Mouse (Mus musculus): ENCODE data around the gene Sf3b5. TPM values are rescaled to one million over a fixed set of nuclear protein-coding genes. Genes with fewer than 3 reads are reported as not detected.

The Sf3b5 gene
- 22.1 and 60.7 TPM in 2 replicates for polyA plus RNA-seq (2012; rRNA removed; ENCODE audit: low replicate concordance)

GRCm38 (mm10) chr10:13005043-13005442 is at the start of gene Sf3b5:
Gene Sf3b5, plus strand, starts transcription at chr10:13005343.

GRCm38 (mm10) chr10:12964151-12965075 is 40.7 kb upstream of the Sf3b5 start, which contains the start of gene Stx11:
Gene Stx11, minus strand, starts transcription at chr10:12964298.

Other genes starting within 250 kb of the Sf3b5 start
- gene Utrn, start 136.0 kb upstream of the Sf3b5 start, polyA plus RNA-seq (2012; rRNA removed; ENCODE audit: low replicate concordance): 26.6 and 35.2 TPM in 2 replicates
- 3.8 and 5.6 TPM in 2 replicates for gene Stx11, start 41.0 kb upstream of the Sf3b5 start, polyA plus RNA-seq (2012; rRNA removed; ENCODE audit: low replicate concordance)
- gene Plagl1, start 55.2 kb downstream of the Sf3b5 start, polyA plus RNA-seq (2012; rRNA removed; ENCODE audit: low replicate concordance): 16.4 and 20.5 TPM in 2 replicates
- gene Zc2hc1b, start 172.7 kb downstream of the Sf3b5 start, polyA plus RNA-seq (2012; rRNA removed; ENCODE audit: low replicate concordance): not detected in 2 replicates
- 7.3 and 13.0 TPM in 2 replicates for gene Ltv1, start 187.8 kb downstream of the Sf3b5 start, polyA plus RNA-seq (2012; rRNA removed; ENCODE audit: low replicate concordance)